Mouse (Mus musculus) midbrain, embryonic 12.5 days (tissue): ENCODE measurements at regions not wholly inside any gene's neighbourhood (a gene's known extent, or its start where the extent isn't known, plus 50 kb on each side); places are given as distances from the start of the nearest gene placed in this dataset.
"Not testable (repeated sequence)": the region's sequence is repeated elsewhere in the genome, so short reads cannot be mapped to it uniquely, and the experiment has no call there.

Source experiments
- ATAC-seq: fragments of 200-750 bp; cut with Nextera tagmentation; 2 replicates; pipeline ENCODE4 v1.8.0; 2017; ENCODE audit warnings: low read depth, moderate TSS enrichment, moderate library complexity; ENCODE audit not compliant: low FRiP score
- H3K27ac ChIP-seq: fragments of 300-500 bp; sonication (generic); replicated peaks from 2 replicates; pipeline ENCODE4 v1.5.1; 2016; ENCODE audit warnings: mild to moderate bottlenecking
- H3K27me3 ChIP-seq: fragments of 300-500 bp; sonication (generic); 2 replicates; pipeline ENCODE4 v1.6.1; 2016; ENCODE audit warnings: mild to moderate bottlenecking
- H3K36me3 ChIP-seq: fragments of 300-500 bp; sonication (generic); 2 replicates; pipeline ENCODE4 v1.6.1; 2016
- H3K4me1 ChIP-seq: fragments of 300-500 bp; sonication (generic); 2 replicates; pipeline ENCODE4 v1.6.1; 2016
- H3K4me2 ChIP-seq: fragments of 300-500 bp; sonication (generic); replicated peaks from 2 replicates; pipeline ENCODE4 v1.6.1; 2016; ENCODE audit warnings: mild to moderate bottlenecking, moderate library complexity
- H3K4me3 ChIP-seq: fragments of 300-500 bp; sonication (generic); 2 replicates; pipeline ENCODE4 v1.5.1; 2016; ENCODE audit warnings: mild to moderate bottlenecking
- H3K9ac ChIP-seq: fragments of 300-500 bp; sonication (generic); replicated peaks from 2 replicates; pipeline ENCODE4 v1.6.1; 2016; ENCODE audit warnings: mild to moderate bottlenecking, moderate library complexity
- H3K9me3 ChIP-seq: fragments of 300-500 bp; sonication (generic); 2 replicates; pipeline ENCODE4 v1.6.1; 2016; ENCODE audit warnings: mild to moderate bottlenecking
- WGBS: fragments of 180-500 bp; shearing (Covaris S2); methylation state at CpG from one replicate; pipeline ENCODE4 v1.1.7; 2016; 5-methylcytosine and 5-hydroxymethylcytosine counted together

- ATAC-seq, H3K27me3 ChIP-seq, H3K9me3 ChIP-seq, H3K4me2 ChIP-seq, H3K27ac ChIP-seq, H3K36me3 ChIP-seq, H3K4me3 ChIP-seq, H3K4me1 ChIP-seq, H3K9ac ChIP-seq: not testable (repeated sequence)
- 71% methylated on average over 11 of the region's 24 CpGs for WGBS
Measured at GRCm38 (mm10) chr6:31803222-31803621, 239.4 kb upstream of the Podxl start.

GRCm38 (mm10) chr6:31791547-31791946 lies 227.8 kb upstream of the Podxl start:
- no peak overlapping the region for H3K4me3 ChIP-seq
- no peak for ATAC-seq
- H3K9ac ChIP-seq: no peak overlapping the region
- H3K36me3 ChIP-seq: no peaks in the 10 kb centered on the region
- no peaks in the 10 kb centered on the region for H3K27me3 ChIP-seq
- no peaks in the 10 kb centered on the region for H3K9me3 ChIP-seq
- H3K4me2 ChIP-seq: no peak overlapping the region
- WGBS: 90% methylated on average over 7 of the region's 7 CpGs
- no peaks in the 10 kb centered on the region for H3K4me1 ChIP-seq
- no peak overlapping the region for H3K27ac ChIP-seq

GRCm38 (mm10) chr6:31790906-31791305 lies 227.1 kb upstream of the Podxl start:
- Histone ChIP-seq H3K4me2 (no peak overlapping the region), H3K27me3 (no peaks in the 10 kb centered on the region), H3K9ac (no peak overlapping the region), H3K36me3 (no peaks in the 10 kb centered on the region), H3K4me1 (no peaks in the 10 kb centered on the region), H3K9me3 (no peaks in the 10 kb centered on the region), H3K27ac (no peak overlapping the region), H3K4me3 (no peak overlapping the region)
- 76% methylated on average over 2 of the region's 2 CpGs for WGBS
- ATAC-seq: no peak

- Histone ChIP-seq H3K4me1 (no peaks in the 10 kb centered on the region), H3K9me3 (no peaks in the 10 kb centered on the region), H3K4me2 (no peak overlapping the region), H3K36me3 (no peaks in the 10 kb centered on the region), H3K4me3 (no peak overlapping the region), H3K27me3 (no peaks in the 10 kb centered on the region), H3K27ac (no peak overlapping the region), H3K9ac (no peak overlapping the region)
- 65% methylated on average over 3 of the region's 3 CpGs for WGBS
- ATAC-seq: no peak
Measured at GRCm38 (mm10) chr6:31776841-31777240, 213.1 kb upstream of the Podxl start.

GRCm38 (mm10) chr6:31771916-31772315 lies 208.1 kb upstream of the Podxl start:
- no peaks in the 10 kb centered on the region for H3K36me3 ChIP-seq
- H3K4me1 ChIP-seq: no peaks in the 10 kb centered on the region
- WGBS: 93% methylated on average over 2 of the region's 2 CpGs
- no peak overlapping the region for H3K27ac ChIP-seq
- H3K4me2 ChIP-seq: no peak overlapping the region
- no peak overlapping the region for H3K9ac ChIP-seq
- no peak for ATAC-seq
- no peaks in the 10 kb centered on the region for H3K27me3 ChIP-seq
- H3K4me3 ChIP-seq: no peak overlapping the region
- H3K9me3 ChIP-seq: no peaks in the 10 kb centered on the region

GRCm38 (mm10) chr6:31745589-31745988 lies 181.8 kb upstream of the Podxl start:
- Histone ChIP-seq H3K27me3 (no peaks in the 10 kb centered on the region), H3K4me3 (no peak overlapping the region), H3K4me2 (no peak overlapping the region), H3K27ac (no peak overlapping the region), H3K36me3 (no peaks in the 10 kb centered on the region), H3K4me1 (0 out of 2 replicates have a peak, but pooled peaks cover 2% of the 10 kb centered on the region), H3K9ac (no peak overlapping the region), H3K9me3 (no peaks in the 10 kb centered on the region)
- ATAC-seq: no peak
- 72% methylated on average over 1 of the region's 1 CpGs for WGBS

GRCm38 (mm10) chr6:31731391-31731790 lies 167.6 kb upstream of the Podxl start:
- H3K9me3 ChIP-seq: no peaks in the 10 kb centered on the region
- 79% methylated on average over 4 of the region's 4 CpGs for WGBS
- H3K36me3 ChIP-seq: no peaks in the 10 kb centered on the region
- H3K27ac ChIP-seq: no peak overlapping the region
- no peak overlapping the region for H3K4me2 ChIP-seq
- no peak for ATAC-seq
- no peak overlapping the region for H3K9ac ChIP-seq
- H3K4me1 ChIP-seq: no peaks in the 10 kb centered on the region
- no peaks in the 10 kb centered on the region for H3K27me3 ChIP-seq
- no peak overlapping the region for H3K4me3 ChIP-seq

- 47% methylated on average over 9 of the region's 9 CpGs for WGBS
- Histone ChIP-seq H3K9me3 (no peaks in the 10 kb centered on the region), H3K4me2 (no peak overlapping the region), H3K9ac (no peak overlapping the region), H3K4me3 (no peak overlapping the region), H3K27me3 (no peaks in the 10 kb centered on the region), H3K4me1 (peaks cover 11% of the 10 kb centered on the region; the same call in 1 of the 2 replicates), H3K36me3 (no peaks in the 10 kb centered on the region), H3K27ac (no peak overlapping the region)
- no peak for ATAC-seq
Measured at GRCm38 (mm10) chr6:31719614-31720013, 155.8 kb upstream of the Podxl start.

- Histone ChIP-seq H3K27ac (0 out of 2 replicates have a peak overlapping the region, but pooled peaks have one; percentile 10), H3K4me1 (peaks cover 11% of the 10 kb centered on the region; the same call in 1 of the 2 replicates), H3K4me3 (no peak overlapping the region), H3K9ac (no peak overlapping the region), H3K4me2 (no peak overlapping the region), H3K9me3 (no peaks in the 10 kb centered on the region), H3K27me3 (no peaks in the 10 kb centered on the region), H3K36me3 (no peaks in the 10 kb centered on the region)
- ATAC-seq: no peak
- 69% methylated on average over 4 of the region's 4 CpGs for WGBS
Measured at GRCm38 (mm10) chr6:31718843-31719242, 155.1 kb upstream of the Podxl start.

GRCm38 (mm10) chr6:31717531-31717930 lies 153.8 kb upstream of the Podxl start:
- Histone ChIP-seq H3K36me3 (no peaks in the 10 kb centered on the region), H3K9me3 (no peaks in the 10 kb centered on the region), H3K9ac (no peak overlapping the region), H3K27me3 (no peaks in the 10 kb centered on the region), H3K27ac (no peak overlapping the region), H3K4me1 (peaks cover 11% of the 10 kb centered on the region; the same call in 1 of the 2 replicates), H3K4me2 (no peak overlapping the region), H3K4me3 (no peak overlapping the region)
- ATAC-seq: no peak
- WGBS: 27% methylated on average over 12 of the region's 12 CpGs

- H3K4me1 ChIP-seq: peaks cover 8% of the 10 kb centered on the region; the same call in 1 of the 2 replicates
- H3K27me3 ChIP-seq: no peaks in the 10 kb centered on the region
- no peak overlapping the region for H3K9ac ChIP-seq
- no peaks in the 10 kb centered on the region for H3K36me3 ChIP-seq
- no peaks in the 10 kb centered on the region for H3K9me3 ChIP-seq
- ATAC-seq: no peak
- no peak overlapping the region for H3K27ac ChIP-seq
- WGBS: 76% methylated on average over 3 of the region's 3 CpGs
- H3K4me2 ChIP-seq: no peak overlapping the region
- no peak overlapping the region for H3K4me3 ChIP-seq
Measured at GRCm38 (mm10) chr6:31707256-31707655, 143.5 kb upstream of the Podxl start.

GRCm38 (mm10) chr6:31704191-31704590 lies 140.4 kb upstream of the Podxl start:
- H3K36me3 ChIP-seq: no peaks in the 10 kb centered on the region
- H3K9me3 ChIP-seq: no peaks in the 10 kb centered on the region
- H3K4me2 ChIP-seq: no peak overlapping the region
- no peak overlapping the region for H3K27ac ChIP-seq
- H3K27me3 ChIP-seq: no peaks in the 10 kb centered on the region
- ATAC-seq: no peak
- H3K9ac ChIP-seq: no peak overlapping the region
- no peak overlapping the region for H3K4me3 ChIP-seq
- peaks cover 8% of the 10 kb centered on the region; the same call in 1 of the 2 replicates for H3K4me1 ChIP-seq
- WGBS: 74% methylated on average over 6 of the region's 6 CpGs

GRCm38 (mm10) chr6:31702931-31703330 lies 139.2 kb upstream of the Podxl start:
- Histone ChIP-seq H3K4me2 (no peak overlapping the region), H3K27ac (no peak overlapping the region), H3K9ac (no peak overlapping the region)

More at GRCm38 (mm10) chr6:31702931-31703330, 139.2 kb upstream of the Podxl start:
- WGBS: 30% methylated on average over 7 of the region's 7 CpGs
- Histone ChIP-seq H3K4me3 (no peak overlapping the region), H3K27me3 (no peaks in the 10 kb centered on the region), H3K4me1 (peaks cover 8% of the 10 kb centered on the region; the same call in 1 of the 2 replicates), H3K9me3 (no peaks in the 10 kb centered on the region), H3K36me3 (no peaks in the 10 kb centered on the region)
- ATAC-seq: no peak
